Mouse (Mus musculus): ENCODE results near the gene Trappc6a. TPM values are rescaled to one million over a fixed set of nuclear protein-coding genes. Genes with fewer than 3 reads are reported as not detected.

Gene Trappc6a
- polyA plus RNA-seq (2015; fragmentation: Nextera tagmentation; extraction: Ambion mirVana) = 101 and 102 TPM in 2 replicates

DNA sequence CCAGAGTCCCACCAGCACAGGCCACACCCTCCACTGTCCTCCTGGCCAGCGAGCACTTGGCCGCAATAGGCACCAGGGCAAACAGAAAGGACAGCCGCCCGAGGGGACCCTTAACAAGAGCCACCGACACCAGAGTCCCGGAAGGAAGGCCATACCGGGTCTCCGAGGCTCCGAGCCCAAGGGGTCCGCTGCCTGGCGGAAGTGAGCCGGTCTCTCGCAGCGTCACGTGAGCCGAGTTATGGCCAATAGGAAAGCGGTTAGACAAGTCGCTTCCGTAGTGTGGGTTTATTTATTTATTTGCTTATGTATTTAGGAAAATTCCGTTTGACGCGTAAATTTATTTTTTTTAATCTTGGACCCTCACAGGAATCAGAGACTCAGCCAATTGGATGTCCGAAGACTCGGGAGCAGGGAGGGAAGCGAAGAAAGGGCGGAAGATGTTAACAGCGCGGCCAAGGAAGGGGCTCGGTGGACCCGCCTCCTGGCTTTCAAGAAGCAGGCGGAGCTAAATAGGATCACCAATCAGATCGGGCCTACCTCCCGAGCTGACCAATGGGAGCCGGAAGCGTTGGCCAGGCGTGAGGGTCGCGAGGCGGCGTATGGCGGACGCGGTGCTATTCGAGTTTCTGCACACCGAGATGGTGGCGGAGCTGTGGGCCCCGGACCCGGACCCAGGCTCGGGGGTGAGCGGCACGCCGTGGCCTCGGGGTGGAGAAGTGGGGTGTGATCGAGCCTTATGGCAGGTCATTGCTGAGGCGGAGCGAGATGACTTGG lies at the start of gene Trappc6a, which contains the start of gene Bloc1s3:
Trappc6a (plus strand) TSS at position 246 of the 774 bp plus-strand sequence.
Bloc1s3 (minus strand) TSS at position 218 of the 774 bp plus-strand sequence.
- peak; percentile 95 for ATAC-seq (ENCODE audit: insufficient read depth, low FRiP score)
- Histone ChIP-seq H3K27me3 (ENCODE audit: control insufficient read depth, insufficient read depth, low read length) (no peaks in the 10 kb centered on the region), H3K4me1 (ENCODE audit: control insufficient read depth, insufficient read depth, low read length) (0 out of 2 replicates have a peak, but pooled peaks cover 11% of the 10 kb centered on the region), H3K9ac (ENCODE audit: low read length) (peak within 1 kb of the TSS; percentile 90), H3K4me2 (ENCODE audit: low read depth, low read length) (peak within 1 kb of the TSS; percentile 96), H3K27ac (ENCODE audit: low read length) (peak within 1 kb of the TSS; percentile 48; the same call in 1 of the 2 replicates), H3K4me3 (replicated peaks; ENCODE audit: low read length) (peak within 1 kb of the TSS; percentile 86), H3K9me3 (replicated peaks; ENCODE audit: control insufficient read depth, low read length) (no peaks in the 10 kb centered on the region), H3K36me3 (ENCODE audit: control insufficient read depth, insufficient read depth, low read length) (no peaks in the 10 kb centered on the region)
- under 1% methylated on average over 56 of the region's 56 CpGs for WGBS

DNA sequence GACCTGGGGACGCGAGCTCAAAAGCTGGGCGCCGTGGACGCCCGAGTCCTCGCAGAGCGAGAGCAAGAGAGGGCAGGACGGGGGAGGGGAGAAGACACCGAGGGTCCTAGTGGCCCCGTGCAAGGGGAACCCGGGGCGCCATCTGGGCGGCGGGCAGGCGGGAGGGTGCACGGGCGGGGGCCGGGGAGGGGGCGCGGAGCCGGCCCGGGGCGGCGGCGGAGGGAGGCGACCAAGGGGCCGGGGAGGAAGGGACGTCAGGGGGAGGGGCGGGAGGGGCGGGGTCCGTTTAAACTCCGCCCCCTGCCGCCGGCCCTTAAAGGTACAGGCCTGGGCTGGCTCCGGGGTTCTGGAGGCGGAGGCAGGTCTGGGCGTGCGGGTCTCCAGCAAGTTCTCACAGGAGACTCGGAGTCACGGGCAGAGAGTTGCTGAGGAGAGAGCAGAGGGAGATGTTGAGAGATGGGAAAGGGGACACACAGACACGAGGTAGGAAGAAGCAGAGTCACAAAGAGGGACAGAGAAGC lies 49.5 kb upstream of the Trappc6a start, which contains the start of gene Mark4:
Mark4 (minus strand) TSS at position 231 of the 521 bp plus-strand sequence.
- Histone ChIP-seq H3K27me3 (ENCODE audit: control insufficient read depth, insufficient read depth, low read length) (no peaks in the 10 kb centered on the region), H3K36me3 (ENCODE audit: control insufficient read depth, insufficient read depth, low read length) (no peaks in the 10 kb centered on the region), H3K27ac (ENCODE audit: low read length) (peak within 1 kb of the TSS; percentile 73), H3K4me2 (ENCODE audit: low read depth, low read length) (peak within 1 kb of the TSS; percentile 91), H3K4me1 (ENCODE audit: control insufficient read depth, insufficient read depth, low read length) (peaks cover 12% of the 10 kb centered on the region), H3K9me3 (replicated peaks; ENCODE audit: control insufficient read depth, low read length) (no peaks in the 10 kb centered on the region), H3K4me3 (replicated peaks; ENCODE audit: low read length) (peak within 1 kb of the TSS; percentile 93), H3K9ac (ENCODE audit: low read length) (peak within 1 kb of the TSS; percentile 97)
- peak; percentile 90 for ATAC-seq (ENCODE audit: insufficient read depth, low FRiP score)
- WGBS = 1% methylated on average over 35 of the region's 42 CpGs

DNA sequence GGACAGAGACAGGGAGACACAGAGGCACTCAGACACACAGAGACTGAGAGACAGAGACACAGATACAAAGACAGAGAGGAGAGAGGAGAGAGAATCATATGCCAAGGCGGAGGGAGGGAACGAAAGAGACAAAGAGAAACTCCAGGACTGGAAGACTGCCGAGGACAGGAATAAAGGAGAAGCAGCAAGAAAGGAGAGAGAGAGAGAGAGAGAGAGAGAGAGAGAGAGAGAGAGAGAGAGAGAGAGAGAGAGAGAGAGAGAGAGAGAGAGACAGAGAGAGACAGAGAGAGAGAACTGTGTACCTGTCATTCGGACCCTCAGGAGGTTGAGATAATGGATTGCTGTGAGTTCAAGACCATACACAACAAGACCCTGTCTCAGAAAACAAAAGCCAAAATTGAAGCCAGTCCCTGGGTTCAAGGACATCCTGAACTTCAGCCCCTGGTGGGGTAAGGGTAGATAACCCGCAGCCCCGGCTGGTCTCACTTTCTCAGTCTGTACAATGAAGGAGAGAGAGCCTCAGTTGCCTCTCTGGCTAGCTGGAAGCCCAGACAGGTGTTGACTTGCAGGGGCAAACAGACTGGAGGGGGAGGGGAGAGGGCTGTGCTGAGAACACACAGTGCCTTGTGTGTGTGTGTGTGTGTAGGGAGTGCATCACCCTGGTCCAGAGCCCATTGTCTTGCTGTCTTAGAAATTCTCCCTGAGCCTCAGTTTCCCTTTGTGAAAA lies 48.9 kb upstream of the Trappc6a start:
- ATAC-seq (ENCODE audit: insufficient read depth, low FRiP score) = no peak
- peak overlapping the region; percentile 93 for H3K4me3 ChIP-seq (replicated peaks; ENCODE audit: low read length)
- H3K27me3 ChIP-seq (ENCODE audit: control insufficient read depth, insufficient read depth, low read length) = no peaks in the 10 kb centered on the region
- H3K4me2 ChIP-seq (ENCODE audit: low read depth, low read length) = peak overlapping the region; percentile 91
- 18% methylated on average over 6 of the region's 6 CpGs for WGBS
- H3K36me3 ChIP-seq (ENCODE audit: control insufficient read depth, insufficient read depth, low read length) = no peaks in the 10 kb centered on the region
- H3K9ac ChIP-seq (ENCODE audit: low read length) = peak overlapping the region; percentile 97
- H3K9me3 ChIP-seq (replicated peaks; ENCODE audit: control insufficient read depth, low read length) = no peaks in the 10 kb centered on the region
- H3K4me1 ChIP-seq (ENCODE audit: control insufficient read depth, insufficient read depth, low read length) = peaks cover 12% of the 10 kb centered on the region
- peak overlapping the region; percentile 60; the same call in 1 of the 2 replicates for H3K27ac ChIP-seq (ENCODE audit: low read length)

DNA sequence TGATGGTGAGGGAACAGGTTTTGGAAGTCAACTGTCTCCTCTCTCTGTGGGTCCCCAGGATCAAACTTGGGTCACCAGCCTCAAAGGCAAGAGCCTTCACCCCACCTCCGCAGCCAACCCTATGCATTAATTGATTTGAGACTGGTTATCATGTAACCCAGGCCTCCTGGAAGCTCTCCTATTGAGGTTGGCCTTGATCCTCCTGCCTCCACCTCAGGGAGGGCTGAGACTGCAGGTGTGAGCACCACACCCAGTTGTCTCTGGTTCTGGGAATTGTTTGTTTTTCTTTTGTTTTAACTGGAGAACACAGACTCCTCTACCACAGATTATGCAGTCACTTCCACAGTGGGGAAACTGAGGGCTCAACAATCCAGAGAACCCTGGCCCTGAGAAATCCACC lies 47.7 kb upstream of the Trappc6a start:
- 77% methylated on average over 1 of the region's 1 CpGs for WGBS
- Histone ChIP-seq H3K9me3 (replicated peaks; ENCODE audit: control insufficient read depth, low read length) (no peaks in the 10 kb centered on the region), H3K4me2 (ENCODE audit: low read depth, low read length) (no peak overlapping the region), H3K4me3 (replicated peaks; ENCODE audit: low read length) (no peak overlapping the region), H3K27ac (ENCODE audit: low read length) (no peak overlapping the region), H3K9ac (ENCODE audit: low read length) (no peak overlapping the region), H3K36me3 (ENCODE audit: control insufficient read depth, insufficient read depth, low read length) (no peaks in the 10 kb centered on the region), H3K27me3 (ENCODE audit: control insufficient read depth, insufficient read depth, low read length) (no peaks in the 10 kb centered on the region), H3K4me1 (ENCODE audit: control insufficient read depth, insufficient read depth, low read length) (peaks cover 12% of the 10 kb centered on the region)
- no peak for ATAC-seq (ENCODE audit: insufficient read depth, low FRiP score)

DNA sequence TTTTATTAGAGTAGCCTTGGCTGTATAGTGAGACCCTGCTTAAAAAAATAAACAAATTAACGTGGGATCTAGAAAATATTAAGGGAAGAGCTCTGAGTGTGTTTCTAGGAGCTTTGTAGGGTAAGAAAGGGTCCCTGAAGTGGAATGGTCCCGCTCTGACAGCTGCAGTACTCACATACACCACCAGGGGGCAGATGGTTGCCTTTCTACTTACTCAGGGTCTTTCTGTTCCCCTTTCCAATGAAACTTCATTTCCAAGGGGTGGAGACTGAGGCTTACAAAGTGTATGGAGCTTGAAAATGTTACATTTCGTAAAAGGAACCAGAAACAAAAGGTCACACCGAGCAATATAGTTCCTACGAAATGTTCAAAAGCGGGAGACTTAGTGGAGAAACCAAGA lies 46.7 kb upstream of the Trappc6a start:
- Histone ChIP-seq H3K4me2 (ENCODE audit: low read depth, low read length) (peak overlapping the region; percentile 32), H3K27ac (ENCODE audit: low read length) (no peak overlapping the region), H3K9ac (ENCODE audit: low read length) (no peak overlapping the region), H3K4me3 (replicated peaks; ENCODE audit: low read length) (no peak overlapping the region), H3K27me3 (ENCODE audit: control insufficient read depth, insufficient read depth, low read length) (no peaks in the 10 kb centered on the region), H3K36me3 (ENCODE audit: control insufficient read depth, insufficient read depth, low read length) (no peaks in the 10 kb centered on the region), H3K4me1 (ENCODE audit: control insufficient read depth, insufficient read depth, low read length) (peaks cover 12% of the 10 kb centered on the region), H3K9me3 (replicated peaks; ENCODE audit: control insufficient read depth, low read length) (no peaks in the 10 kb centered on the region)
- ATAC-seq (ENCODE audit: insufficient read depth, low FRiP score) = no peak
- 11% methylated on average over 6 of the region's 6 CpGs for WGBS

DNA sequence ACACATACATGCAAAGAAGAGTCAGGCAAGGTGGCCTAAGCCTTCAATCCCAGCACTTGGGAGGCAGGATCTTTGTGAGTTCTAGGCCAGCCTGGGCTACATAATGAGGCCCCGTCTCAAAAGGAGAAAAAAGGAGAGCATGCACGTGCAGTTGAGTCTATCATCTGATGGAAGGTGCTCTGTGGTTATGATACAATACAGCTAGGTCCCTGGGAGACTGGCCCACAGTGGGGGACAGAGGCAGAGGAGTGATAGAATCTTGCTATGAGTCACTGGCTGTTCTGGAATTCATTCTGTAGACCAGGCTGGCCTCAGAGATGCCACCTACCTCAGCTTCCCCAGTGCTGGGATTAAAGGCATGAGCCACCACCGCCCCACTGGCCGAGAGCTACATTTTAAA lies 45.8 kb upstream of the Trappc6a start:
- Histone ChIP-seq H3K27me3 (ENCODE audit: control insufficient read depth, insufficient read depth, low read length) (peaks cover 4% of the 10 kb centered on the region; the same call in 1 of the 2 replicates), H3K4me2 (ENCODE audit: low read depth, low read length) (no peak overlapping the region), H3K9ac (ENCODE audit: low read length) (no peak overlapping the region), H3K4me3 (replicated peaks; ENCODE audit: low read length) (no peak overlapping the region), H3K36me3 (ENCODE audit: control insufficient read depth, insufficient read depth, low read length) (no peaks in the 10 kb centered on the region), H3K4me1 (ENCODE audit: control insufficient read depth, insufficient read depth, low read length) (peaks cover 3% of the 10 kb centered on the region), H3K27ac (ENCODE audit: low read length) (no peak overlapping the region), H3K9me3 (replicated peaks; ENCODE audit: control insufficient read depth, low read length) (no peaks in the 10 kb centered on the region)
- WGBS = 81% methylated on average over 4 of the region's 4 CpGs
- no peak for ATAC-seq (ENCODE audit: insufficient read depth, low FRiP score)

DNA sequence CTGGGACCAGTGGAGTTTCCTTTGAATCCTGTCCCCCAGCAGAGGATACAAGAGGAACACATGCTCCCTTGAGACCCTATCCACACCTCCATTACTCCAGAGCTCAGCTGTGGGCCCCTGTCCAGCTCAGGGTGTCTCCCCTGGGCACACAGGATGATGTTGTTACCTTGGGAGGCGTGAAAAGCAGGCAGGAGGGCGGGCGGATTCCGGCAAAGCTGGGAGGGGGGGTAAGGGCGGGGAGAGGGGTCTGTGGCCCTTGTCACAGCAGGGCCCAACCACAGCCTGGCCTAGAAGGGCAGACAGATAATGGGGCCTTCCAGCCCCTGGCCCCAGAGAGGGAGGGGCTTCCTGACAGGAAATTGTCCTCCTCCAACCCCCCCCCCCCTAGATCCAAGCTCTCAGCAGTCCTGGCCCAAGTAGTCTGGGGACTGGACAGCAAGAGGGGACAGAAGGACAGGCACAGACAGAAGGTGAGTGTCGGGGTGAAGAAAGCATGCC lies 45.3 kb upstream of the Trappc6a start, which contains the start of gene Exoc3l2:
Exoc3l2 (plus strand) TSS at position 448 of the 498 bp plus-strand sequence.
- WGBS = 37% methylated on average over 6 of the region's 6 CpGs
- peaks cover 4% of the 10 kb centered on the region; the same call in 1 of the 2 replicates for H3K27me3 ChIP-seq (ENCODE audit: control insufficient read depth, insufficient read depth, low read length)
- no peak within 1 kb of the TSS for H3K27ac ChIP-seq (ENCODE audit: low read length)
- H3K4me1 ChIP-seq (ENCODE audit: control insufficient read depth, insufficient read depth, low read length) = no peaks in the 10 kb centered on the region; the same call in 1 of the 2 replicates
- ATAC-seq (ENCODE audit: insufficient read depth, low FRiP score) = no peak
- H3K4me2 ChIP-seq (ENCODE audit: low read depth, low read length) = peak within 1 kb of the TSS; percentile 16; the same call in 1 of the 2 replicates
- H3K9me3 ChIP-seq (replicated peaks; ENCODE audit: control insufficient read depth, low read length) = no peaks in the 10 kb centered on the region
- H3K9ac ChIP-seq (ENCODE audit: low read length) = peak within 1 kb of the TSS; percentile 50; the same call in 1 of the 2 replicates
- no peaks in the 10 kb centered on the region for H3K36me3 ChIP-seq (ENCODE audit: control insufficient read depth, insufficient read depth, low read length)
- H3K4me3 ChIP-seq (replicated peaks; ENCODE audit: low read length) = 0 out of 2 replicates have a peak within 1 kb of the TSS, but pooled peaks have one; percentile 9

DNA sequence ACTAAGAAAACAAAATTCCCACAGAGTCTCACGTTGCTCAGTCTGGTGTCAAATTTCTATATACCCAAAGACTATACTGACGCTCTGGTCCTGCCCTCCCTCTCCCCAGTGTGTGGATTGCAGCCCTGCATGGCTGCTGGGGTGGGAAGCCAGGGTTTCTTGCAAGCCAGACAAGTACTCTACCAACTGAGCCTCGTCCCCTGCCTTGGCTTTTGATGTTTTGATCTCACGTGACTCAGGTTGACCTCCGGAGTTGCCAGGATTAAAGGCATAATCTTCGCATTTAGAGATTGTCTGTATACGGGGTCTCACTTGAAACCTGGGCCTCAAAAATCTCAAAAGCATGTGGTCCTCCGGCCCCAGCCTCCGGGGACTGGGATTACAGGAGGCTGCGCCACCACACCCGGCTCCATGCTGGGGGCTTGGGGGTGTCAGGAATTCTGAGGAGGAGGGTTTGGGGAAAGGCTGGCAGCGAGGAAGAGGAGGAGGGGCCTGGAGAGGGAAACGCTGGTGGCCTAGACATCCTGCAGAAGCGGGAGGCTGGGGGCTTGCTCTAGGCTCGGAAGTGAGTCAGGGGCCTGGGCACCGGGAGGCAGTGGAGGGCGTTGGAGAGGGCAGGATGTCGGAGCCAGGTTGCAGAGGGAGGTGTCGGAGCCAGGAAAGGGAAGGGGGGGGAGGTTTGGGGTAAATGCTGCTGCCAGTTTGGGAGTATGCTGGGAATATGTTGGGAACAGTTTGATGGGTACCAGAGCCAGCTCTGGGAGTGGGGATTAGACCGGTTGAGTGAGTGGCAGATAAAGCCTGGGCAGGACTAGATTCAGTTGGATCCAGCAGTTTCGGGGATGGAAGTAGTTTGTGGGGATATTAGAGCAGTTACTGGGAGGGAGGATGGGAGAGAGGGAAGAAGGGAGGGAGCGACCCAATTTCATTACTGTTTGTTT lies 43.6 kb upstream of the Trappc6a start:
- Histone ChIP-seq H3K4me2 (ENCODE audit: low read depth, low read length) (peak overlapping the region; percentile 16; the same call in 1 of the 2 replicates), H3K4me3 (replicated peaks; ENCODE audit: low read length) (no peak overlapping the region; the same call in 1 of the 2 replicates), H3K9me3 (replicated peaks; ENCODE audit: control insufficient read depth, low read length) (no peaks in the 10 kb centered on the region), H3K36me3 (ENCODE audit: control insufficient read depth, insufficient read depth, low read length) (no peaks in the 10 kb centered on the region), H3K9ac (ENCODE audit: low read length) (peak overlapping the region; percentile 24), H3K27me3 (ENCODE audit: control insufficient read depth, insufficient read depth, low read length) (peaks cover 9% of the 10 kb centered on the region), H3K4me1 (ENCODE audit: control insufficient read depth, insufficient read depth, low read length) (no peaks in the 10 kb centered on the region; the same call in 1 of the 2 replicates), H3K27ac (ENCODE audit: low read length) (no peak overlapping the region)
- 16% methylated on average over 22 of the region's 22 CpGs for WGBS
- ATAC-seq (ENCODE audit: insufficient read depth, low FRiP score) = no peak
